Mouse (Mus musculus) megakaryocyte, embryonic 14.5 days (primary cell): ENCODE results near the gene Tmem8b.

Experiments
- FLI1 ChIP-seq: IDR thresholded peaks from 2 replicates; pipeline ENCODE4 v1.6.1; 2012; ENCODE audit warnings: low read length, inconsistent platforms, mixed read lengths
- GATA1 ChIP-seq: IDR thresholded peaks from 3 replicates; pipeline ENCODE4 v1.6.1; 2012; ENCODE audit warnings: mixed read lengths, low read length, inconsistent platforms, borderline replicate concordance

DNA sequence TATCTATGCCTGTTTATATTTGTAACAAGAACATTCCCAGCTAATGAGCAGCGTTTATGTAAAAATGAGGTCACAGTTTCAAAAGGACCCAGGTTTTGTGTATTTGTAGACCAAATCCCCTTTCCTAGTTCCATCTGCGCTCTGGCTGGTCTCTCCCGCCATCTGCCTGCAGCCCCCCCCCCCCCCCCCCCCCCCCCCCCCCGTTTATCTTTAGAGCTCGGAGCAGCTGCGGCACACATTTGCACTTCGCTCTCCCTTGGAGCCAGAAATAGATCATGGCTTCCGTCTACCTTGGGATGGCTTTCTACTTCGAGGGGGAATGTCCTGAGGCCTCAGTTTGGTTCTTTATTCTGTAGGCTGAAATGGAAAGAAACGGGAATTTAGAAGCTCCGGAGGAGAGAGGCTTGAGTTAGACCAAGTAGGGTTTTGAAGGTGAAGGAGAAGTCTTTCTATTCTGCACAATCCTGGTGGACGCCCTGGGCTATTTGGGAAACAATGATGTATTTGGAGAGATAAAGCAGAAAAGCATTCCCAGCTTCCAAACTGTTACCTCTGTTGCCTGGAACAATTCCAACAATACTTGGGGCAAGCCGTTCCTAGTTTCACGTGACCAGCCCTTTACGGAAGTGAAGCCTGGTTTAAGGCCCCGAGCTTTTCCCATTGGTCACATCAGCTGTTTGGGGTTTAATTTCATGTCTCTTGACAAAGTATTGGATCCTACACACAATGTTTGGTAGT lies 51.9 kb downstream of the Tmem8b start:
- TF ChIP-seq GATA1 (no peak), FLI1 (no peak)
